Mouse (Mus musculus) olfactory bulb, adult 2 months (tissue): ENCODE results near the gene Aph1a. TPM values are rescaled to one million over a fixed set of nuclear protein-coding genes. Genes with fewer than 3 reads are reported as not detected.

Source experiments
- H3K27ac ChIP-seq: fragments of 200-500 bp; 2 replicates; pipeline ENCODE4 v1.5.1; 2012; ENCODE audit warnings: low read depth, low read length; ENCODE audit not compliant: insufficient read depth
- H3K4me1 ChIP-seq: fragments of 200-500 bp; 2 replicates; pipeline ENCODE4 v1.6.1; 2012; ENCODE audit warnings: low read length; ENCODE audit not compliant: control insufficient read depth, insufficient read depth
- H3K4me3 ChIP-seq: fragments of 200-500 bp; 2 replicates; pipeline ENCODE4 v1.5.1; 2012; ENCODE audit warnings: mild to moderate bottlenecking, low read depth, low read length, moderate library complexity; ENCODE audit not compliant: insufficient read depth
- CTCF ChIP-seq: fragments of 200-500 bp; IDR thresholded peaks from 2 replicates; pipeline ENCODE4 v1.5.1; 2012; ENCODE audit warnings: low read depth, mild to moderate bottlenecking, low read length, moderate library complexity; ENCODE audit not compliant: insufficient read depth
- POLR2A ChIP-seq: fragments of 200-500 bp; IDR thresholded peaks from 2 replicates; pipeline ENCODE4 v1.6.1; 2012; ENCODE audit warnings: mild to moderate bottlenecking, low read depth, low read length, moderate library complexity; ENCODE audit not compliant: insufficient read depth
- WGBS: fragments of 180-500 bp; shearing (Covaris S2); methylation state at CpG from one replicate; pipeline ENCODE4 v1.1.7; 2018; 5-methylcytosine and 5-hydroxymethylcytosine counted together
- polyA plus RNA-seq: library from polyadenylated mRNA; stranded (reverse); fragments of >200 nt; gene quantifications from 2 replicates; pipeline ENCODE4 v1.2.4, GENCODE M21; 2012; ENCODE audit warnings: low replicate concordance; ENCODE audit not compliant: missing spikeins, insufficient read depth, insufficient read length

The Aph1a gene
- polyA plus RNA-seq, 1 experiment, result not detected

DNA sequence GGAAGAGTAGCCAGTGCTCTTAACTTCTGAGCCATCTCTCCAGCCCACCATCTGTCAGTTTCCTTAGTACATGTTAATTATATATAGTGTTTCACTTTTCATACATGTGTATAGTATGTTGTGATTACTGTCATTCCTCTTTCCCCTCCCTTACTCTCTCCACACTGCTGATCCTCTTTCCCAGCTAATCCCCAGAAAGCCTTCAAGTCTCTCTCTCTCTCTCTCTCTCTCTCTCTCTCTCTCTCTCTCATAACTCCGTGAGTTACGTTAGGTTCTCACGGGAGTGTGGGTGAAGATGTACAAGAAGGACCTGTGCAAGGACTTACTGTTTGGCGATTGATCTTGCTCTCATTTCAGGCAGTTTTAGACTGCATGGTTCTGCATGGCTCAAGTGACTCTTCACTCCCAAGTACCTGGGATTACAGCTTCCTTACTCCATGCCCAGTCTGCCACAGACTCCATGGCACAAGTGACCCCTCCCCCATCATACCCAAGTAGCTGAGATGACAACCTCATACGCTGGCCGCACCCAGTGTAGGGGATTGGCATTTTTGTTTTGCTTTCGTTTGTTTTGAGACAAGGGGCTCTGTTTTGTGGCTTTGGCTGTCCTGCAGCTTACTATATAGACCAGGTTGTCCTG, 39.5 kb downstream of the Aph1a start:
- Histone ChIP-seq H3K4me3 (no peak overlapping the region), H3K27ac (no peak overlapping the region), H3K4me1 (0 out of 2 replicates have a peak, but pooled peaks cover 2% of the 10 kb centered on the region)
- TF ChIP-seq POLR2A (no peak), CTCF (no peak)
- WGBS, result 91% methylated on average over 7 of the region's 7 CpGs

DNA sequence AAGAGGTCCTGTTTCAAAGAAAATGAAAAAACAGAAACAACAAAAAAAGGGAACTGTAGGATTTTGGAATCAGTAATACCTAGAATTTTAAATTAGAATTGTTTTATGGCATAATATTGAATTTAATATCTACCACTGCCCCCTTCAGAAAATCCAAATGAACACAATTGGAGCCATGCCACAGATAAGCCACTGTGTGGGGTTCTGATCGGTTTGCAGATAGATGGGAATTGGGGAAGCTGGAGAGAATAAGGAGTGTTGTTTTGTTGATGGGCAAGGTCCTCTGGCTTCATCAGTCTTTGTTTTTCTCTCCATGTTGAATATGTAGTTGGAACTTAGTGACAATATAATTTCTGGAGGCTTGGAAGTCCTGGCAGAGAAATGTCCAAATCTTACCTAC, 40.7 kb downstream of the Aph1a start:
- Histone ChIP-seq H3K4me1 (0 out of 2 replicates have a peak, but pooled peaks cover 2% of the 10 kb centered on the region), H3K4me3 (no peak overlapping the region), H3K27ac (no peak overlapping the region)
- TF ChIP-seq CTCF (no peak), POLR2A (no peak)
- 91% methylated on average over 1 of the region's 1 CpGs for WGBS

DNA sequence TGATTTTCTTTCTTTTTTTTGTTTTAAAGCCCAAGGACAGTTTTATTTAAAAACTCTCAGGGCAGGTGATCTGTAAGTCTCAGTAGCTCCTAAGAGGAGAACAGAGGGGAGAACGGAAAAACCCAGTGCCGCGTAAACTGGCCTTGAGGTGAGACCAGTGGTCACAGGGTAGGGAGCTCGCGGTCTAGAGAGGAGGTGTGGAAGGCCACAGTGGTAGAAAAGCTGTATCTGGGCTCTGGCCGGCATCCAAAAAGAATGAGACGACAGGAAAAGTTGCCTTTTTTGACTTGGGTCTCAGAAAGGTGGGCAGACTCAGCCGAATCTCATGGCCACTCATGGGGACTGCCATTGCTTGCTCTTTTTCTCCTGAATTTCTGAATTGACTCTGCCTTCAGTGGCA, 44.4 kb downstream of the Aph1a start:
- no peak for TF ChIP-seq CTCF
- no peak for TF ChIP-seq POLR2A
- WGBS, result 96% methylated on average over 8 of the region's 8 CpGs
- no peak overlapping the region for H3K27ac ChIP-seq

DNA sequence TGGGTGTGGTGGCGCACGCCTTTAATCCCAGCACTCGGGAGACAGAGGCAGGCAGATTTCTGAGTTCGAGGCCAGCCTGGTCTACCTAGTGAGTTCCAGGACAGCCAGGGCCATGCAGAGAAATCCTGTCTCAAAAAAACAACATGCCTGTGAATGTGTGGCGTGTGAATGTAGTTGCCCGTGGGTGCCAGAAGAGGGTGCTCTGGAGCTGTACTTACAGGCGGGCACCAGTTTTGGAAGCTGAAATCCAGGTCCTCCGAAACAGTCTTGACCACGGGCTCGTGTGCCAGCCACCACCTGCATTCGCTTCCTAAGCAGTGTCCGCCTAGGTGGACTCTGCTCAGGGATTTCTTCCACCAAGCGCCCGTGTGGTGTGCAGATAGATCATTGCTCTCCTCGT, 45.1 kb downstream of the Aph1a start:
- TF ChIP-seq CTCF, result no peak
- no peak for TF ChIP-seq POLR2A
- WGBS, result 92% methylated on average over 15 of the region's 15 CpGs
- no peaks in the 10 kb centered on the region for H3K4me1 ChIP-seq
- H3K27ac ChIP-seq, result no peak overlapping the region
- H3K4me3 ChIP-seq, result no peak overlapping the region

More for the DNA sequence above, 44.4 kb downstream of the Aph1a start:
- Histone ChIP-seq H3K4me1 (no peaks in the 10 kb centered on the region), H3K4me3 (no peak overlapping the region)

DNA sequence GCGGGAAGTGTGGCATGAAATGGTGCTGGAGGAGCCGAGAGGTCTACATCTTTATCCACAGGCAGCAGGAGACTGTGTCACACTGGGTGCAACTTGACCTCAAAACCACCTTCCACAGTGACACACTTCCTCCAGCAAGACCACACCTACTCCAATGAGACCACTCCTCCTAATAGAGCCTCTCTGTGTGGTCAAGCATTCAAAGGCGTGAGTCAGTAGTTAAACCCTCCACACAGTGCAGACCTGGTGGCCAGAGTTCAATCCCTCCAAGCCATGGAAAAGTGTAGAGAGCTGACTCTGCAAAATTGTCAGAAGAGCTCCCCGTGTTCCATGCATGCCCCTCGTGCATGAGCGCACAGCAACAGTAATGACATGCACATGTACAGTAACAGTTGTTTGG, 49.0 kb downstream of the Aph1a start:
- H3K4me3 ChIP-seq, result no peak overlapping the region
- WGBS, result 74% methylated on average over 6 of the region's 6 CpGs
- H3K27ac ChIP-seq, result no peak overlapping the region
- no peaks in the 10 kb centered on the region for H3K4me1 ChIP-seq
- no peak for TF ChIP-seq POLR2A

DNA sequence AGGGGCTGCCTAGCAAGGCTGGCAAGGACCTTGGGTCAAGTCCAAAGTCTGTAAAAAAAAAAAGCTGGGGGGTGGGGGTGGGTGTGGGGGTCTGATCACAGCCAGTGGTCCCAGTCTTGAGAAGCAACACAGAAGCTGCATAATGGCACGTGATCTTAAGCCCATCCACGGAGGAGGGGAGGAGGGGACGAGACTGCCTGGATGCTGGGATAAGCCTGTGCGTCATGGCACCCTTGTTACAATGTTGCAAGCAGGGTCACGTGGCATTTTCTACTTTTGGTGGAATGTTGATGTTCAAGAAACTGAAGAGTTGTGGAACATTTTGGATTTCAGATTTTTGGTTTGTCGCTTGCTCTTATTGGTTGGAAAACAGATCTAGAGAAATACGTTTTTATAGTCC, 49.5 kb downstream of the Aph1a start:
- TF ChIP-seq POLR2A, result no peak
- no peak for TF ChIP-seq CTCF
- Histone ChIP-seq H3K27ac (no peak overlapping the region), H3K4me3 (no peak overlapping the region), H3K4me1 (no peaks in the 10 kb centered on the region)
- WGBS, result 90% methylated on average over 7 of the region's 7 CpGs

DNA sequence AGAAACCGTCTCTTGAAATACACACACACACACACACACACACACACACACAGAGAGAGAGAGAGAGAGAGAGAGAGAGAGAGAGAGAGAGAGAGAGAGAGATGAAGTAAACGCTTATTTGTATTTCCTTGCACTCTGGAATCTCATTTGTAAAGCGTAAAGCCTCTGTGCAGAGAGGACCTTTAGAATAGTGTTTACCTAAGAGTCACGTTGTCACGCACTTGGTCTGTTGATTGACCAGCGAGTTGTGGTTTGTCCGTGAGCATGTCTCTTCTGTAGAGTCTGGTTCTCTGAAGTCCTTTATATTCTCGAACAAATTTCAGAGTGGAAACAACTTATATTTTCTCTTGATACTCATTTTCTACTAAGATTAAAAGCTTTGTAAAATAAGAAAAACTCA, 51.0 kb downstream of the Aph1a start:
- WGBS, result 86% methylated on average over 8 of the region's 8 CpGs
- H3K27ac ChIP-seq, result no peak overlapping the region
- no peak overlapping the region for H3K4me3 ChIP-seq
- TF ChIP-seq POLR2A (no peak), CTCF (no peak)
- H3K4me1 ChIP-seq, result no peaks in the 10 kb centered on the region

DNA sequence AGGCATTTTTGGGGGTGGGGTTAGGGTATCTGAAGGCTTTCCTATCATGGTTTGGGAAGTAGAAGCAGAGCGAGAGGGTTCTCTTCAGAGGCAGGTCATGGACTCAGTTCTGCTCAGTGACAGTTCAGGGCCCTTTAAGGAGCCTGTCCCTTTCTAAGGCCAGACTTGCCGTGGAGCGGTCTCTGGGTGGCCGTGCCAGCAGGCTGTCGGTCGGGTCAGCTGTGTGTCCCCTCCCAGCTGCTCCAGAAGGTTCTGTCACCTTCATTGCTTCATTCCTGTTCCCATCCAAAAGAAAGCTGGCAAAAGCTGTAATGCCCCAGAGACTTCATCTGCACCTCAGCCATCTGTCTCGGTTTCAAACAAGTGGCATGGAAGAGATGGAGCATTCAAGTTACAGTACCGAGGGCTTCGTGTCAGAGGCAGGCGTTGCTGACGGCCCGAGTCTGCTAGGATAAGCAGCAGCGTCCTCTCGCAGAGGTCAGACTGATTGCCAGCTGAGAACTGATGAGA, 52.0 kb downstream of the Aph1a start:
- WGBS, result 83% methylated on average over 14 of the region's 14 CpGs
- no peak overlapping the region for H3K27ac ChIP-seq
- no peak overlapping the region for H3K4me3 ChIP-seq
- H3K4me1 ChIP-seq, result no peaks in the 10 kb centered on the region
- TF ChIP-seq POLR2A, result no peak

Other genes starting within 250 kb of the Aph1a start
- 157 and 245 TPM in 2 replicates for gene Mcl1, start 235.2 kb upstream of the Aph1a start, polyA plus RNA-seq
- gene Adamtsl4, start 206.1 kb upstream of the Aph1a start, polyA plus RNA-seq, result not detected in 2 replicates
- not detected in 2 replicates for gene Ecm1, start 154.4 kb upstream of the Aph1a start, polyA plus RNA-seq
- gene Tars2, start 133.8 kb upstream of the Aph1a start, polyA plus RNA-seq, result not detected in 2 replicates
- 146 TPM in 1 of 2 replicates, not detected in the other for gene Rprd2, start 75.1 kb upstream of the Aph1a start, polyA plus RNA-seq
- 314 TPM in 1 of 2 replicates, not detected in the other for gene Prpf3, start 38.1 kb upstream of the Aph1a start, polyA plus RNA-seq
- gene Mrps21, start 22.4 kb upstream of the Aph1a start, polyA plus RNA-seq, result not detected in 2 replicates
- gene Ciart, start 11.7 kb upstream of the Aph1a start, polyA plus RNA-seq, result not detected in 2 replicates
- not detected in 2 replicates for gene BC028528, start 2.0 kb upstream of the Aph1a start, polyA plus RNA-seq
- not detected in 2 replicates for gene Car14, start 10.7 kb downstream of the Aph1a start, polyA plus RNA-seq
- gene Anp32e, start 35.3 kb downstream of the Aph1a start, polyA plus RNA-seq, result 541 and 1,043 TPM in 2 replicates
- gene Plekho1, start 102.0 kb downstream of the Aph1a start, polyA plus RNA-seq, result not detected in 2 replicates
- gene Vps45, start 164.5 kb downstream of the Aph1a start, polyA plus RNA-seq, result not detected in 2 replicates
- gene Otud7b, start 210.6 kb downstream of the Aph1a start, polyA plus RNA-seq, result not detected in 2 replicates